Mouse (Mus musculus): Measurements from ENCODE around the gene Sipa1l3. TPM values are rescaled to one million over a fixed set of nuclear protein-coding genes. Genes with fewer than 3 reads are reported as not detected.

Gene Sipa1l3
- total RNA-seq, 2 experiments from 2014 or later: 166 to 185 TPM

- DNase-seq (ENCODE audit: low spot score in 2 of 2): no peak
These were observed 178.2 kb downstream of the Sipa1l3 start for GRCm38 (mm10) chr7:29340247-29340646.

GRCm38 (mm10) chr7:29338984-29339679 is 179.3 kb downstream of the Sipa1l3 start:
- DNase-seq (ENCODE audit: low spot score in 2 of 2): no peak

- DNase-seq (ENCODE audit: low spot score in 2 of 2): no peak
These were observed 180.0 kb downstream of the Sipa1l3 start for GRCm38 (mm10) chr7:29338351-29338919.

- DNase-seq (ENCODE audit: low spot score in 2 of 2): no peak
These were observed 180.7 kb downstream of the Sipa1l3 start for GRCm38 (mm10) chr7:29337766-29338165.

- no peak for DNase-seq (ENCODE audit: low spot score in 2 of 2)
These were observed 181.6 kb downstream of the Sipa1l3 start for GRCm38 (mm10) chr7:29336795-29337319.

GRCm38 (mm10) chr7:29335841-29336671 is 182.4 kb downstream of the Sipa1l3 start:
- DNase-seq (ENCODE audit: low spot score in 2 of 2): no peak

GRCm38 (mm10) chr7:29335276-29335675 is 183.2 kb downstream of the Sipa1l3 start:
- DNase-seq (ENCODE audit: low spot score in 2 of 2): no peak

GRCm38 (mm10) chr7:29334156-29334555 is 184.3 kb downstream of the Sipa1l3 start:
- no peak for DNase-seq (ENCODE audit: low spot score in 2 of 2)

- no peak for DNase-seq (ENCODE audit: low spot score in 2 of 2)
These were observed 189.5 kb downstream of the Sipa1l3 start for GRCm38 (mm10) chr7:29328984-29329383.

- no peak for DNase-seq (ENCODE audit: low spot score in 2 of 2)
These were observed 191.4 kb downstream of the Sipa1l3 start for GRCm38 (mm10) chr7:29327087-29327486.

- DNase-seq (ENCODE audit: low spot score in 2 of 2): no peak
These were observed 198.8 kb downstream of the Sipa1l3 start for GRCm38 (mm10) chr7:29319337-29320307.

- DNase-seq (ENCODE audit: low spot score in 2 of 2): peak in 1 of 2 experiments; percentile 49
These were observed 200.1 kb downstream of the Sipa1l3 start for GRCm38 (mm10) chr7:29318115-29318911.

GRCm38 (mm10) chr7:29317558-29317957 is 200.9 kb downstream of the Sipa1l3 start:
- DNase-seq (ENCODE audit: low spot score in 2 of 2): no peak

- peak in 1 of 2 experiments; percentile 74 for DNase-seq (ENCODE audit: low spot score in 2 of 2)
These were observed 201.5 kb downstream of the Sipa1l3 start for GRCm38 (mm10) chr7:29316976-29317375.

- no peak for DNase-seq (ENCODE audit: low spot score in 2 of 2)
These were observed 202.2 kb downstream of the Sipa1l3 start for GRCm38 (mm10) chr7:29316137-29316734.

- peak; percentile 71 to 82 for DNase-seq (ENCODE audit: low spot score in 2 of 2)
These were observed 203.4 kb downstream of the Sipa1l3 start for GRCm38 (mm10) chr7:29314844-29315628.

- no peak for DNase-seq (ENCODE audit: low spot score in 2 of 2)
These were observed 204.7 kb downstream of the Sipa1l3 start for GRCm38 (mm10) chr7:29313572-29314261.

- no peak for DNase-seq (ENCODE audit: low spot score in 2 of 2)
These were observed 205.4 kb downstream of the Sipa1l3 start for GRCm38 (mm10) chr7:29313051-29313450.

Measured in layer of hippocampus, postnatal 14 days (tissue).